Mouse (Mus musculus) embryo, embryonic 10.5 days (tissue): ENCODE results near the gene Abl1.
"Not testable (repeated sequence)": the region's sequence is repeated elsewhere in the genome, so short reads cannot be mapped to it uniquely, and the experiment has no call there.

Experiments used
- DNase-seq: peaks from one replicate; pipeline ENCODE4 v3.0.0-alpha.2; 2015; ENCODE audit warnings: low spot score

The Abl1 gene

GRCm38 (mm10) chr2:31688074-31688925 is at the start of gene Abl1:
Abl1 (plus strand) TSS chr2:31688376.
- peak; percentile 99 for DNase-seq

- DNase-seq, result peak; percentile 29
Observed at GRCm38 (mm10) chr2:31638581-31639465, 49.4 kb upstream of the Abl1 start.

GRCm38 (mm10) chr2:31639466-31639760 is 48.8 kb upstream of the Abl1 start:
- DNase-seq, result peak; percentile 53

- DNase-seq, result peak; percentile 50
Observed at GRCm38 (mm10) chr2:31639901-31640608, 48.1 kb upstream of the Abl1 start, which contains the start of gene Prdm12. Prdm12 (plus strand) TSS chr2:31640037.

- peak; percentile 82 for DNase-seq
Observed at GRCm38 (mm10) chr2:31640609-31641507, 47.3 kb upstream of the Abl1 start.

GRCm38 (mm10) chr2:31641508-31641830 is 46.7 kb upstream of the Abl1 start:
- DNase-seq, result no peak

GRCm38 (mm10) chr2:31641929-31642328 is 46.2 kb upstream of the Abl1 start:
- DNase-seq, result no peak

- DNase-seq, result peak; percentile 39
Observed at GRCm38 (mm10) chr2:31653971-31654853, 34.0 kb upstream of the Abl1 start.

GRCm38 (mm10) chr2:31654854-31655559 is 33.2 kb upstream of the Abl1 start:
- peak; percentile 60 for DNase-seq

- DNase-seq, result no peak
Observed at GRCm38 (mm10) chr2:31656374-31656773, 31.8 kb upstream of the Abl1 start.

GRCm38 (mm10) chr2:31662939-31663803 is 25.0 kb upstream of the Abl1 start:
- no peak for DNase-seq

GRCm38 (mm10) chr2:31663804-31664180 is 24.4 kb upstream of the Abl1 start:
- no peak for DNase-seq

- DNase-seq, result peak; percentile 81
Observed at GRCm38 (mm10) chr2:31667332-31667731, 20.8 kb upstream of the Abl1 start.

GRCm38 (mm10) chr2:31670551-31671035 is 17.6 kb upstream of the Abl1 start, which contains the start of gene Exosc2:
Exosc2 (plus strand) TSS chr2:31670715.
- DNase-seq, result peak; percentile 98

- no peak for DNase-seq
Observed at GRCm38 (mm10) chr2:31678641-31679040, 9.5 kb upstream of the Abl1 start.

- not testable (repeated sequence) for DNase-seq
Observed at GRCm38 (mm10) chr2:31681051-31681707, 7.0 kb upstream of the Abl1 start.

GRCm38 (mm10) chr2:31681731-31682235 is 6.4 kb upstream of the Abl1 start:
- DNase-seq, result no peak

- peak; percentile 82 for DNase-seq
Observed at GRCm38 (mm10) chr2:31683666-31684065, 4.5 kb upstream of the Abl1 start.
